14 mouse cellular contexts compared by ENCODE assay signal in the genomic region with DNA sequence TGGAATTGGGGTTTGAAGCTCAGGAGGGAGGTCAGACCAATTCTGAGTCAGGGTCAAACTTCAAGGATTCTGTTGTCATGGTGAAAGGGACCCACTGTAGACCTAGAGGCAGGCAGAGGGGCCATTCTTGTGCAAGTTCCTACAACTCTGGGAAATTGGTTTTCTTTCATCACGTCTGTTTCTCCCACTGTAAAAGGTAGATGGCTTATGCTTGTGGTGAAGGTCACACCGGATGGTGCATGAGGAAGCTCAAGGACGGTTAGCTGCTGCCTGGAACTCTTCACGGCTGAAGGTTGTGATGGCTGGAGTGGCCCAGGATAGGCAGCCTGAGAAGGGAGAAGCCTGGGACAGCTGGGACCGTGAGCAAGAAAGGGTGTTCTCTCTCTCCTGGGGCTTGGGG. TPM values are rescaled to one million over a fixed set of nuclear protein-coding genes. Genes with fewer than 3 reads are reported as not detected.
"Had no signal": no experiment of that assay in that cellular context is flagged by ENCODE, and none has a peak within 500 bp of the region (broad histone marks: within the 10 kb centered on the region; RNA-seq: fewer than 3 reads in every experiment).

No protein-coding gene starts in this region.

- ATAC-seq: midbrain, embryonic 15.5 days had no signal

- H3K27ac ChIP-seq: limb, embryonic 10.5 days; liver, embryonic 15.5 days; midbrain, embryonic 15.5 days; neural tube, embryonic 13.5 days; stomach, embryonic 15.5 days had no signal

- H3K9ac ChIP-seq: liver, embryonic 15.5 days; midbrain, embryonic 15.5 days; neural tube, embryonic 13.5 days; stomach, embryonic 15.5 days had no signal

- DNase-seq: kidney, postnatal 10 days; kidney, postnatal 4 days; lung, adult 2 months; retina, postnatal 1 day; thymus, postnatal 4 days had no signal

- H3K27me3 ChIP-seq: liver, embryonic 15.5 days; neural tube, embryonic 13.5 days; stomach, embryonic 15.5 days had no signal

- H3K9me3 ChIP-seq: limb, embryonic 10.5 days; liver, embryonic 15.5 days; midbrain, embryonic 15.5 days; neural tube, embryonic 13.5 days; stomach, embryonic 15.5 days had no signal

- H3K4me3 ChIP-seq: limb, embryonic 10.5 days; liver, embryonic 15.5 days; megakaryocyte, embryonic 14.5 days; midbrain, embryonic 15.5 days; neural tube, embryonic 13.5 days; stomach, embryonic 15.5 days had no signal

- H3K36me3 ChIP-seq: limb, embryonic 10.5 days; liver, embryonic 15.5 days; midbrain, embryonic 15.5 days; neural tube, embryonic 13.5 days; stomach, embryonic 15.5 days had no signal

- H3K4me2 ChIP-seq: liver, embryonic 11.5 days; liver, embryonic 15.5 days; midbrain, embryonic 11.5 days; midbrain, embryonic 15.5 days; neural tube, embryonic 13.5 days; stomach, embryonic 15.5 days had no signal

RNA-seq across cellular contexts. Expression of gene Serp2, which starts 38.5 kb away (rescaled TPM):
- total RNA-seq: monocyte, adult 5-6 weeks had no signal
